Mouse (Mus musculus) lung, adult 2 months (tissue): ENCODE measurements around the gene Fezf1.

Source experiments
- CTCF ChIP-seq: fragments of 200-500 bp; IDR thresholded peaks from 2 replicates; pipeline ENCODE4 v1.5.1; 2011; ENCODE audit warnings: mild to moderate bottlenecking, low read length, control low read depth; ENCODE audit not compliant: insufficient read depth
- POLR2A ChIP-seq: fragments of 200-500 bp; IDR thresholded peaks from 2 replicates; pipeline ENCODE4 v1.6.1; 2011; ENCODE audit warnings: low read depth, mild to moderate bottlenecking, control low read depth, low read length, borderline replicate concordance; ENCODE audit errors: extremely low read depth

DNA sequence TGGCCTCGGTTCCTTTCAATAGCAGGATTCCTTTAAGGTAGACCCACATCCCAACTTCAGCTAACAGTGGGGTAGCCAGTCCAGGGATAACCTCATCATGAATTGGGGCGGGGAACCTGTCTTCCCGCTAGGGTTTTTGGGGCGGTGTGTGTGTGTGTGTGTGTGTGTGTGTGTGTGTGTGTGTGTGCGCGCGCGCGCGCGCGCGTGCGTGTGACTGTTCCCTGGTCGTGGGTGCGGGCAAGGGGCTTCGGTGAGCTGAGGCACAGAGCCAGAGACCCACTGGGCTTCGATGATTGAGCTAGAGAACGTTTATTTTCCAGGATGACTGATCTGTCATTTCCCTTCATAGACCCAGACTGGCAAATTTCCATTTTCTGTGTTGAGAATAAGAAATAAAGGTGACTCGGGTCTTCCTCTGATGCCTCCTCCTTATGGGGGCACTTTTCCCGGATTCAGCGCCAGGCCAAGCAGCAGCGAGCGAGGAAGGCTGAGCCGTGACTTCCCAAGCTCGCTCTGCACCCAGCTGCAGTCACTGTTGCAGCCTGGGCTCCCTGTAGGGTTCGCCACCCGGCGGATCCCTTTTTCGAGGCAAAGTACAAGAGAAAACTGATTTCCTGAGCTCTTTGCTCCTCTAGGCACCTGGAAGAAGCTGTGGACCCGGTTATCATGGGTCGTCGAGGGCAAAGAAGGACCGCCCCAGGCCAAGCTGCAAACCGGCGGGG, 12.0 kb upstream of the Fezf1 start:
- no peak for TF ChIP-seq POLR2A
- TF ChIP-seq CTCF: no peak
